Mouse (Mus musculus) skeletal muscle tissue, adult 2 months (tissue): Measurements from ENCODE around the gene Gm49373.
A peak's percentile ranks its signal among the peaks of the same experiment; 100 is the strongest.

ENCODE experiments used
- DNase-seq: peaks from one replicate; pipeline ENCODE4 v3.0.0-alpha.2; 2012; ENCODE audit warnings: low read depth, low spot score

Gm49373 gene

GRCm38 (mm10) chr9:21028560-21029110, 44.3 kb downstream of the Gm49373 start:
- no peak for DNase-seq

DNA sequence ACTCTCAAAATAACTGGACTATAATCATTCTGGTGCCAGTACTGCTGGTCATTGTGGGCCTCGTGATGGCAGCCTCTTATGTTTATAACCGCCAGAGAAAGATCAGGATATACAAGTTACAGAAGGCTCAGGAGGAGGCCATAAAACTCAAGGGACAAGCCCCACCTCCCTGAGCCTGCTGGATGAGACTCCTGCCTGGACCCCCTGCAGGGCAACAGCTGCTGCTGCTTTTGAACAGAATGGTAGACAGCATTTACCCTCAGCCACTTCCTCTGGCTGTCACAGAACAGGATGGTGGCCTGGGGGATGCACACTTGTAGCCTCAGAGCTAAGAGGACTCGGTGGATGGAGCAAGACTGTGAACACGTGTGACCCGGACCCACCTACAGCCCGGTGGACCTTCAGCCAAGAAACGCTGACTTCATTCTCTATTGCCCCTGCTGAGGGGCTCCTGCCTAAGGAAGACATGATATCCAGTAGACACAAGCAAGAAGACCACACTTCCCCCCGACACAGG, 45.1 kb downstream of the Gm49373 start:
- DNase-seq, result no peak

- DNase-seq, result no peak
Observed at GRCm38 (mm10) chr9:21026849-21027248, 46.0 kb downstream of the Gm49373 start.

DNA sequence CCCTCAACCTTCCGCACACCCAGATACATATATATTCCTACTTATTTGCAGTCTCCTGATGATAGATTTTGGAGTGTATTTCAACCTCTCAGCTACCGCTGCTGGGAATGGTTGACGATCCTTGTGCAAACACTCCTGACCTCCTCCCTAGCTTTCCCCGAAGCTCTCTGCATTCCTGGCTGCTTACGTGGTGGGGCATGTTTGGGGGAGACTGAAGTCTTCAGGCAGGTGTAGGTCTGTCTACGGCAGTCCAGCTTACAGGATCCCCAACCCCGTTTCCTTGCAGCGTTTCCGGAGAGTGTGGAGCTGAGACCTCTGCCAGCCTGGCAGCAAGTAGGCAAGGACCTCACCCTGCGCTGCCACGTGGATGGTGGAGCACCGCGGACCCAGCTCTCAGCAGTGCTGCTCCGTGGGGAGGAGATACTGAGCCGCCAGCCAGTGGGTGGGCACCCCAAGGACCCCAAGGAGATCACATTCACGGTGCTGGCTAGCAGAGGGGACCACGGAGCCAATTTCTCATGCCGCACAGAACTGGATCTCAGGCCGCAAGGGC, 47.6 kb downstream of the Gm49373 start:
- no peak for DNase-seq

GRCm38 (mm10) chr9:21022726-21023125, 50.2 kb downstream of the Gm49373 start:
- no peak for DNase-seq

DNA sequence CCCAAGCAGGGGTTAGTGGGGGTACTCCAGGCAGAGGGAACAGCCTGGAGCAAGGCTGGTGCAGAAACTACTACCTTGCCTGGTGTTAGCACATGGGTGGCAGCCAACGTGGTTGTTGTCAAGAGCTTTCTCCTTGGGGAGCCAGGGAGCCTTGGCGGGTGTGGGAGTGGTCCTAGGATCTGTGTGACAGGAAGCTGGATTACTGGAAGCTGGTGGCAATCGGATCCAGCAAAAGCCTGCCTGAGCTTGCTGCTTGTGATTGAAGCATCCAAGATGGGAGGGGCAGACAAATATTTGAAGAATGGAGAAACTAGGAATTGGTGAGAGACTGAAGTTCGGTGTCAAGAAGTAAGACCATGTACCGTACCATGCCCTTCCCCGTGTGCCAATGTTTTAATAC, 50.6 kb downstream of the Gm49373 start:
- DNase-seq, result no peak

- DNase-seq, result no peak
Observed at GRCm38 (mm10) chr9:21021363-21021762, 51.5 kb downstream of the Gm49373 start.

DNA sequence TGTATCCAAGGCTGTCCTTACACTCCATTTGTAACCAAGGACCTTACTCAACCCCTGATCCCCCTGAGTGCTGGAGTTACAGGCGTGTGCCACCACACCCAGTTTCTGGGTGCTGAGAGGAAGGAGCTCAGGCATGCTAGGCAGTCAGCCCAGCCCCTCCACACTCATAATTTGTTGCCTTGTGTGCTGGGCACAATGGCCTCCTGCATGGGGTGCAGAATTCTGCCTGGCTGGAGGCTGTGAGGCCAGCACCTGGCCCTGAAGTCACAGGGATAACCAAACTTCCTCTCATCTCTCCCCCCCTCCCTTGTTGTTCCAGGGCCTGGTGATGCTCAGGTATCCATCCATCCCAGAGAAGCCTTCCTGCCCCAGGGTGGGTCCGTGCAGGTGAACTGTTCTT, 54.3 kb downstream of the Gm49373 start:
- DNase-seq, result no peak

DNA sequence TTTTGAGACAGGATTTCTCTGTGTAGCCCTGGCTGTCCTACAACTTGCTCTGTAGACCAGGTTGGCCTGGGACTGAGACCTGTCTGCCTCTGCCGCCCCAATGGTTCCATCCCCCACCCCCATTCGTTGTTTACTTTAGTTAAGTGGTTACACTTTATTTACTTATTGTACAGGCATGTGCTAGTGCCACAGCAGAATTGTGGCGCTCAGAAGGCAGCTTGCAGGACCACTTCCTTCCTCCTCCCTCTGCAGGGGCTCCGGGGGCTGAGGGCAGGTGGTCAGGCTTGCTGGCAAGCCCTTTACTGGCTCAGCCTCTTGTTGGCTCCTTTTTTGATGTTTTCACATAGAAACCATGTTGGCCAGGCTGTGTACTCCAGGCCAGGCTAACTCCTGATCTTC, 55.7 kb downstream of the Gm49373 start:
- no peak for DNase-seq

- DNase-seq, result no peak
Observed at GRCm38 (mm10) chr9:21016331-21017176, 56.3 kb downstream of the Gm49373 start.

- DNase-seq, result no peak
Observed at GRCm38 (mm10) chr9:21015571-21016130, 57.2 kb downstream of the Gm49373 start, which contains the start of gene Icam1. Gene Icam1 (plus strand): TSS chr9:21015985.

DNA sequence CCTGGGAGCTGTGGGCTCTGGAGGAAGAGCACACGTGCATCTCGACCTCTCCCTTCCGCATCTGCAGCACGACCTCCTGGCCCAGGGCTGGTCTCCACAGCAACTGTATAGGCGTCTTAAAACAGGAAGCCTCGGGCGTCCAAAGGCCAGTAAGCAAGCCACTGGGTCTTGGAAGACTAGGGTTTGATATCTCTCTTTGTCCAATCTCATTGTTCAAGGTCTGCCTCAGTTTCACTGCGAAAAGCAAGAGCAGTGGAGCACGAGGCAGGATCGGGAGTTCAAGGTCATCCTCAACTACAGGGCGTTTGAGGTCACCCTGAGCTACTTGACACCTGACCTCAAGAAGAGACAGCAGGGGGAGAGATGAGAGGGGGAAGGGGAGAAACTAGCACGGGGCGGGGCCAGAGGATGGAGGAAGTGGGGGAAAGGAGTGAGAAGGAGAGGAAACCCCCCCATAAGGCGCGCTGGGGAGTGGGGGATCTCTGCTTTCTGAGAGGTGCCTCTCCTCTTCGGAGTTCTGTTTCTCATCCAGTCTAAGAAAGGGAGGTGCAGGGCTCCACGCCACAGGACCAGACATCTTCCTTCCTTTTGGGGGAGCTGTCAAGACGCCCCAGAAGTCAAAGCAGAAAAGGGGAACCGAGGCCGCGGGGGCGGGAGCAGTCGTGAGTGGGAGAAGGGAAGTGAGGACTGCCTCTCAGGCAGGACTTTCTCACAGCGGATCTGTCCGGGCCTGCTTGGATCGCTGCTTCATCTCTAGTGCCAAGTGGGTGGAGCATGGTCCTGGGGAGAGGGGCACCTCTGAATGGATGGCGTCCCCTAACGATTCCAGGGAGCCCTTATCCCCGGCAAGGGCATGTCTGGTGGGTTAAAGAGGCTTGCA, 58.0 kb downstream of the Gm49373 start:
- peak; percentile 46 for DNase-seq
